Mouse (Mus musculus): ENCODE results near the gene Gm136. TPM values are rescaled to one million over a fixed set of nuclear protein-coding genes. Genes with fewer than 3 reads are reported as not detected.

Gene Gm136
- polyA plus RNA-seq, 1 experiment, result not detected

- no peak overlapping the region for H3K27ac ChIP-seq (ENCODE audit: insufficient read depth, low read length)
- H3K4me3 ChIP-seq (ENCODE audit: insufficient read depth, low read length), result no peak overlapping the region
- no peaks in the 10 kb centered on the region for H3K4me1 ChIP-seq (ENCODE audit: control insufficient read depth, insufficient read depth, low read length)
- TF ChIP-seq POLR2A (IDR thresholded peaks at IDR 0.05; ENCODE audit: extremely low read depth, insufficient read depth, low read length) (no peak), CTCF (IDR thresholded peaks at IDR 0.05; ENCODE audit: extremely low read depth, insufficient read depth, low read length) (no peak)
These were observed 35.8 kb downstream of the Gm136 start for GRCm38 (mm10) chr4:34720127-34720895.

GRCm38 (mm10) chr4:34719421-34719820, 36.6 kb downstream of the Gm136 start:
- TF ChIP-seq POLR2A (IDR thresholded peaks at IDR 0.05; ENCODE audit: extremely low read depth, insufficient read depth, low read length) (no peak), CTCF (IDR thresholded peaks at IDR 0.05; ENCODE audit: extremely low read depth, insufficient read depth, low read length) (no peak)
- no peaks in the 10 kb centered on the region for H3K4me1 ChIP-seq (ENCODE audit: control insufficient read depth, insufficient read depth, low read length)
- no peak overlapping the region for H3K4me3 ChIP-seq (ENCODE audit: insufficient read depth, low read length)
- no peak overlapping the region for H3K27ac ChIP-seq (ENCODE audit: insufficient read depth, low read length)

GRCm38 (mm10) chr4:34715062-34715461, 41.0 kb downstream of the Gm136 start:
- Histone ChIP-seq H3K4me1 (ENCODE audit: control insufficient read depth, insufficient read depth, low read length) (no peaks in the 10 kb centered on the region), H3K4me3 (ENCODE audit: insufficient read depth, low read length) (no peak overlapping the region), H3K27ac (ENCODE audit: insufficient read depth, low read length) (no peak overlapping the region)
- TF ChIP-seq POLR2A (IDR thresholded peaks at IDR 0.05; ENCODE audit: extremely low read depth, insufficient read depth, low read length) (no peak), CTCF (IDR thresholded peaks at IDR 0.05; ENCODE audit: extremely low read depth, insufficient read depth, low read length) (no peak)

- no peak for TF ChIP-seq POLR2A (IDR thresholded peaks at IDR 0.05; ENCODE audit: extremely low read depth, insufficient read depth, low read length)
- no peak for TF ChIP-seq CTCF (IDR thresholded peaks at IDR 0.05; ENCODE audit: extremely low read depth, insufficient read depth, low read length)
- no peak overlapping the region for H3K4me3 ChIP-seq (ENCODE audit: insufficient read depth, low read length)
These were observed 47.9 kb downstream of the Gm136 start for GRCm38 (mm10) chr4:34708127-34708526.

GRCm38 (mm10) chr4:34707248-34707647, 48.8 kb downstream of the Gm136 start:
- TF ChIP-seq CTCF (IDR thresholded peaks at IDR 0.05; ENCODE audit: extremely low read depth, insufficient read depth, low read length) (no peak), POLR2A (IDR thresholded peaks at IDR 0.05; ENCODE audit: extremely low read depth, insufficient read depth, low read length) (no peak)
- Histone ChIP-seq H3K4me3 (ENCODE audit: insufficient read depth, low read length) (no peak overlapping the region), H3K4me1 (ENCODE audit: control insufficient read depth, insufficient read depth, low read length) (no peaks in the 10 kb centered on the region), H3K27ac (ENCODE audit: insufficient read depth, low read length) (no peak overlapping the region)

More at GRCm38 (mm10) chr4:34708127-34708526, 47.9 kb downstream of the Gm136 start:
- H3K4me1 ChIP-seq (ENCODE audit: control insufficient read depth, insufficient read depth, low read length), result no peaks in the 10 kb centered on the region
- H3K27ac ChIP-seq (ENCODE audit: insufficient read depth, low read length), result no peak overlapping the region

GRCm38 (mm10) chr4:34703029-34703428, 53.0 kb downstream of the Gm136 start:
- no peak overlapping the region for H3K27ac ChIP-seq (ENCODE audit: insufficient read depth, low read length)
- H3K4me1 ChIP-seq (ENCODE audit: control insufficient read depth, insufficient read depth, low read length), result no peaks in the 10 kb centered on the region
- H3K4me3 ChIP-seq (ENCODE audit: insufficient read depth, low read length), result no peak overlapping the region
- no peak for TF ChIP-seq CTCF (IDR thresholded peaks at IDR 0.05; ENCODE audit: extremely low read depth, insufficient read depth, low read length)
- TF ChIP-seq POLR2A (IDR thresholded peaks at IDR 0.05; ENCODE audit: extremely low read depth, insufficient read depth, low read length), result no peak

GRCm38 (mm10) chr4:34702231-34702630, 53.8 kb downstream of the Gm136 start:
- H3K4me1 ChIP-seq (ENCODE audit: control insufficient read depth, insufficient read depth, low read length), result no peaks in the 10 kb centered on the region

GRCm38 (mm10) chr4:34701528-34701927, 54.5 kb downstream of the Gm136 start:
- H3K4me3 ChIP-seq (ENCODE audit: insufficient read depth, low read length), result no peak overlapping the region
- no peak for TF ChIP-seq POLR2A (IDR thresholded peaks at IDR 0.05; ENCODE audit: extremely low read depth, insufficient read depth, low read length)
- TF ChIP-seq CTCF (IDR thresholded peaks at IDR 0.05; ENCODE audit: extremely low read depth, insufficient read depth, low read length), result peak; percentile 40

More at GRCm38 (mm10) chr4:34702231-34702630, 53.8 kb downstream of the Gm136 start:
- Histone ChIP-seq H3K4me3 (ENCODE audit: insufficient read depth, low read length) (no peak overlapping the region), H3K27ac (ENCODE audit: insufficient read depth, low read length) (no peak overlapping the region)
- no peak for TF ChIP-seq POLR2A (IDR thresholded peaks at IDR 0.05; ENCODE audit: extremely low read depth, insufficient read depth, low read length)
- no peak for TF ChIP-seq CTCF (IDR thresholded peaks at IDR 0.05; ENCODE audit: extremely low read depth, insufficient read depth, low read length)

More at GRCm38 (mm10) chr4:34701528-34701927, 54.5 kb downstream of the Gm136 start:
- Histone ChIP-seq H3K27ac (ENCODE audit: insufficient read depth, low read length) (no peak overlapping the region), H3K4me1 (ENCODE audit: control insufficient read depth, insufficient read depth, low read length) (no peaks in the 10 kb centered on the region)

Other genes starting within 250 kb of the Gm136 start
- gene Akirin2, start 205.3 kb downstream of the Gm136 start, polyA plus RNA-seq (2012; rRNA removed), result 75.1 and 75.8 TPM in 2 replicates
- gene Orc3, start 141.3 kb downstream of the Gm136 start, polyA plus RNA-seq (2012; rRNA removed), result 32.8 and 34.8 TPM in 2 replicates
- 25.7 and 27.4 TPM in 2 replicates for gene Rars2, start 141.3 kb downstream of the Gm136 start, polyA plus RNA-seq (2012; rRNA removed)
- 17.3 and 19.1 TPM in 2 replicates for gene Slc35a1, start 68.8 kb downstream of the Gm136 start, polyA plus RNA-seq (2012; rRNA removed)
- gene Cfap206, start 26.1 kb downstream of the Gm136 start, polyA plus RNA-seq (2012; rRNA removed), result 2.0 and 2.1 TPM in 2 replicates
- 27.1 and 30.9 TPM in 2 replicates for gene Smim8, start 22.2 kb upstream of the Gm136 start, polyA plus RNA-seq (2012; rRNA removed)
- gene Zfp292, start 126.7 kb upstream of the Gm136 start, polyA plus RNA-seq (2012; rRNA removed), result 7.3 and 8.0 TPM in 2 replicates
- gene Cga, start 137.5 kb upstream of the Gm136 start, polyA plus RNA-seq (2012; rRNA removed), result not detected in 2 replicates